Mouse (Mus musculus) forebrain, embryonic 14.5 days (tissue): Measurements from ENCODE around the gene Iqgap3. TPM values are rescaled to one million over a fixed set of nuclear protein-coding genes. Genes with fewer than 3 reads are reported as not detected.

ENCODE experiments used
- ATAC-seq: fragments of 200-750 bp; cut with Nextera tagmentation; 2 replicates; pipeline ENCODE4 v1.8.0; 2017; ENCODE audit warnings: mild to moderate bottlenecking, moderate library complexity
- DNase-seq: peaks from one replicate; pipeline ENCODE4 v3.0.0-alpha.2; 2015; ENCODE audit warnings: low spot score
- H3K27ac ChIP-seq: fragments of 300-500 bp; sonication (generic); 2 replicates; pipeline ENCODE4 v1.5.1; 2014; ENCODE audit warnings: low read depth, mild to moderate bottlenecking, control low read depth, low read length, moderate library complexity
- H3K27me3 ChIP-seq: fragments of 300-500 bp; sonication (generic); replicated peaks from 2 replicates; pipeline ENCODE4 v1.6.1; 2014; ENCODE audit warnings: low read length, control low read depth, mixed read lengths; ENCODE audit not compliant: control insufficient read depth, insufficient read depth
- H3K36me3 ChIP-seq: fragments of 300-500 bp; sonication (generic); 2 replicates; pipeline ENCODE4 v1.6.1; 2014; ENCODE audit warnings: low read length, control low read depth; ENCODE audit not compliant: control insufficient read depth, insufficient read depth
- H3K4me1 ChIP-seq: fragments of 300-500 bp; sonication (generic); 2 replicates; pipeline ENCODE4 v1.6.1; 2014; ENCODE audit warnings: antibody characterized with exemption, low read length, control low read depth; ENCODE audit not compliant: control insufficient read depth, insufficient read depth
- H3K4me2 ChIP-seq: fragments of 300-500 bp; sonication (generic); 2 replicates; pipeline ENCODE4 v1.6.1; 2014; ENCODE audit warnings: mild to moderate bottlenecking, control low read depth, low read length
- H3K4me3 ChIP-seq: fragments of 300-500 bp; sonication (generic); 2 replicates; pipeline ENCODE4 v1.5.1; 2014; ENCODE audit warnings: low read depth, low read length, control low read depth
- H3K9ac ChIP-seq: fragments of 300-500 bp; sonication (generic); 2 replicates; pipeline ENCODE4 v1.6.1; 2014; ENCODE audit warnings: mild to moderate bottlenecking, low read length, control low read depth, moderate library complexity
- H3K9me3 ChIP-seq: fragments of 300-500 bp; sonication (generic); replicated peaks from 2 replicates; pipeline ENCODE4 v1.6.1; 2016; ENCODE audit warnings: low read length, control low read depth, mixed read lengths; ENCODE audit not compliant: control insufficient read depth
- WGBS: fragments of 180-500 bp; shearing (Covaris S2); extraction: QIAGEN DNeasy Blood & Tissue Kit; methylation state at CpG from one replicate; pipeline ENCODE4 v1.1.7; 2014; 5-methylcytosine and 5-hydroxymethylcytosine counted together
- polyA plus RNA-seq: library from polyadenylated mRNA; unstranded; fragments of >200 nt; fragmentation: Nextera tagmentation; extraction: Ambion mirVana; gene quantifications from 2 replicates; pipeline ENCODE4 v1.2.1, GENCODE M21; 2014

Gene Iqgap3
- polyA plus RNA-seq, 1 experiment from 2014 or later, result 7.6 TPM

DNA sequence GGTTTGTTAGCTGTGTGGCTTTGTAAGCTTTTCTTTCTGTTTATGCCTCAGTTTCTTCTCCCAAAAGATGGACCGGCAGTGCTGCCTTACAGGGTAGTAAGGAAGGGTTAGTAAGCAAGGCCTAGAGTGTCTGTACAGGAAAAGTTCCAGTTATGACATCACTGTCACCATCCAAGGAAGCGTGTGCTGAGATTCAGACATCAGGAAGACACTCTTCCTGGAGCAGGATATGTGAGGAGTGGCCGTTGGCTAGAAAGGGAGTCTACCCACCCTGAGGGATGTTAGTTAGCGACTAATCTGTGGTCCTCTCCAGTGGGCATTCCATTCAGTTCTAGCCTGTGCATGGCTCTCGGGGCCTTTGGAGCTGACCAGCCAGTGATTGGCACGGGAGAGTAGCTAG, 20.4 kb downstream of the Iqgap3 start:
- no peak overlapping the region for H3K9ac ChIP-seq
- 89% methylated on average over 6 of the region's 6 CpGs for WGBS

DNA sequence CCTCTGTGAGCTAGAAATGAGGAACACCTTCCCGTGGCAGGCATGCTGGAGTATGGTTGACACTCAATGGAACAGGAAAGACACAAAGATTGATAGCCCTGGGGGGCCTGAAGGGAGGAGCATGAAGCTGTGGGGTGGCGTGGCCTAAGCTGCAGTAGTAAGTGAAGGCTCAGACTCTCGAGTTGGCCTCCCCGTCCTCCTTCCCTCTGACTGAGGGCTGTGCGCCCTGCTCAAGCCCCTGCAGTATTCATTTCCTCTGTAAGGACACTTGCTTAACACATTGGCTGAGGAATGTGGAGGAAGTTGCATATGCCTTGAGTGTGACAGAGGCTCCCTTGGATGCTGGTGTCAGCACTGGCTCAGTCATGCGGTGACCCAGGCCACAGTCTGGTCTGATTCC, 20.8 kb downstream of the Iqgap3 start:
- no peak overlapping the region for H3K9ac ChIP-seq
- H3K27ac ChIP-seq, result no peak overlapping the region
- 89% methylated on average over 6 of the region's 6 CpGs for WGBS
- no peak for DNase-seq
- no peak overlapping the region for H3K4me2 ChIP-seq
- H3K36me3 ChIP-seq, result peaks cover 47% of the 10 kb centered on the region
- no peaks in the 10 kb centered on the region for H3K4me1 ChIP-seq
- H3K9me3 ChIP-seq, result no peaks in the 10 kb centered on the region
- ATAC-seq, result no peak
- H3K27me3 ChIP-seq, result no peaks in the 10 kb centered on the region
- H3K4me3 ChIP-seq, result no peak overlapping the region

More for the DNA sequence above, 20.4 kb downstream of the Iqgap3 start:
- Histone ChIP-seq H3K27ac (no peak overlapping the region), H3K4me2 (no peak overlapping the region), H3K4me3 (no peak overlapping the region), H3K36me3 (peaks cover 47% of the 10 kb centered on the region), H3K27me3 (no peaks in the 10 kb centered on the region), H3K9me3 (no peaks in the 10 kb centered on the region), H3K4me1 (no peaks in the 10 kb centered on the region)
- DNase-seq (no peak), ATAC-seq (no peak)

DNA sequence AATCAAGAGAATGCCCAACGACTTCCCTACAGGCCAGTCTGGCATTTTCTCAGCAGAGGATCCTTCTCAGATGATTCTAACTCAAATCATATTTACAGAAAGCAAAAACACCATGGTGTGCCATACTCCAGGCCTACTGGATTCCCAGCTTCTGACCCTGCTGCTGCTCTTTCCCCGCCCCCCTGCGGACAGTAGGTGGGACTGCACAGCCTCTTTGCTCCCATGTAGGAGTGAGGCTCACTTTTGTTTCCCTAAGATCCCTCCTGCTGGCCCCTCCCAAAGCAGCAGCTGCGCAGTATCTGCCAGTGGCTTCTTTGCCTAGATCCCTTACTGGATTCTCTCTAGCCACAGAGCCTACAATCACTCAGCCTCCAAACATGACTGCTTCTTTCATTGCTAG, 24.4 kb downstream of the Iqgap3 start:
- no peak for DNase-seq
- Histone ChIP-seq H3K27me3 (no peaks in the 10 kb centered on the region), H3K27ac (no peak overlapping the region), H3K4me1 (no peaks in the 10 kb centered on the region), H3K4me3 (no peak overlapping the region), H3K9me3 (no peaks in the 10 kb centered on the region), H3K9ac (no peak overlapping the region), H3K4me2 (no peak overlapping the region), H3K36me3 (peaks cover 49% of the 10 kb centered on the region)
- ATAC-seq, result no peak
- WGBS, result 82% methylated on average over 4 of the region's 4 CpGs

DNA sequence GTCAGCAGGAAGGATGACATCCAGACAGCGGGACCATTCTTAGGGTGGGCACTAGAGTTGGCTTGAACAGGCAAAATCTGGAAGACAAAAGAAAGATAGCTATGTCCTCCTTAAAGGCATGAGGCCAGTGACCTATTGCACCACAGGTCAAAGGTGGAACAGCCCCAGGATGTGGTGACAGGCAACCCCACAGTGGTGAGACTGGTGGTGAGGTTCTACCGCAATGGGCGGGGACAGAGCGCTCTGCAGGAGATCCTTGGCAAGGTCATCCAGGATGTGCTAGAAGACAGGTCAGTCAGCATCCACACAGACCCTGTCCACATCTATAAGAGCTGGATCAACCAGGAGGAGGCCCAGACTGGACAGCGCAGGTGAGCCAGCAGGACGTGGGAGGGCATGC, 27.4 kb downstream of the Iqgap3 start:
- DNase-seq, result no peak
- Histone ChIP-seq H3K27ac (no peak overlapping the region), H3K4me3 (no peak overlapping the region), H3K27me3 (no peaks in the 10 kb centered on the region), H3K4me1 (no peaks in the 10 kb centered on the region), H3K4me2 (no peak overlapping the region), H3K36me3 (peaks cover 48% of the 10 kb centered on the region), H3K9ac (no peak overlapping the region), H3K9me3 (no peaks in the 10 kb centered on the region)
- ATAC-seq, result no peak
- WGBS, result 93% methylated on average over 6 of the region's 6 CpGs

DNA sequence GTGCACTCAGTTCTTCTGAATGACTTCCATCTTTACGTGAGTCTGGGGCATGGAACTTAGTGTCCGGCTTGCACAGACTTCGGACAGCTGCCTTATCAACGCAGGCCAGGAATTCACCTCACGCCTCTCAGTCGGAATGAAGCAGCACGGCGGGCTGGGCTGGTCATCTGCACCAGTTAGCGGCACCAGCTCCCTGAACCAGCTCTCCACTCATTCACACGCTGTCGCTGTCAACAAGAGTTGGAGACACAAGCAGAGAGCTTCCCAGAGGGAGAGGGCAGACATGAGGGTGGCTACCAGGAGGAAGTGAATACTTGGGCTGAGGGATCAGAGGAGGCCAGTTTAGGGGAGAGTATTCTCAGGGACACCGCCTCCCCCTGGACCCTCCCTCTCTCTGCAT, 32.6 kb downstream of the Iqgap3 start:
- Histone ChIP-seq H3K27me3 (no peaks in the 10 kb centered on the region), H3K9ac (no peak overlapping the region), H3K4me1 (no peaks in the 10 kb centered on the region), H3K4me3 (no peak overlapping the region), H3K9me3 (no peaks in the 10 kb centered on the region), H3K36me3 (peaks cover 63% of the 10 kb centered on the region), H3K27ac (no peak overlapping the region), H3K4me2 (no peak overlapping the region)
- no peak for DNase-seq
- ATAC-seq, result no peak
- 95% methylated on average over 12 of the region's 12 CpGs for WGBS

DNA sequence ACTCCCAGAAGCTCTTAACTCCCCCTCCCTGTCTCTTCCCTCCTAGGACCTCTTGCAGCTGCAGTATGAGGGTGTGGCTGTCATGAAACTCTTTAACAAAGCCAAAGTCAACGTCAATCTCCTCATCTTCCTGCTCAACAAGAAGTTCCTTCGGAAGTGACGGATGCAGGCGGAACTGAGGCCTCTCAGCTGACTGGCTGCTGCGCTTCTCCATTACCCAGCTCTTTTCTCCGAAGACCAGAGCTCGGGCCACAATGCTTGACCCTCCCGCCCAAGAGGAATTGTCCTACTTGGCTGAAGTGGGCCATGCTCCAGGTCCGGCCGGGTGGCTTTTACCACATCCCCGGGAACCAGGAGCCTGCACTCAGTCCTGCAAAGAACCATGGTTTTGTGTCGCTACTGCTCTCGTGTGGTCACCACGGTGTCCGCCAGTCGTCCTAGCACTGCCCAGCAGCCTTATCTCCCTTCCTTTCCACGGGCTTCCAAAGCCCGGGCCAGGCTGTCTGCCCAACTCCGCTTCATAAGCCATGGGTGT, 38.4 kb downstream of the Iqgap3 start:
- Histone ChIP-seq H3K27me3 (no peaks in the 10 kb centered on the region), H3K4me2 (no peak overlapping the region), H3K9ac (no peak overlapping the region), H3K36me3 (peaks cover 35% of the 10 kb centered on the region), H3K9me3 (no peaks in the 10 kb centered on the region), H3K4me1 (no peaks in the 10 kb centered on the region), H3K4me3 (no peak overlapping the region), H3K27ac (no peak overlapping the region)
- ATAC-seq (no peak), DNase-seq (no peak)
- WGBS, result 93% methylated on average over 19 of the region's 19 CpGs

DNA sequence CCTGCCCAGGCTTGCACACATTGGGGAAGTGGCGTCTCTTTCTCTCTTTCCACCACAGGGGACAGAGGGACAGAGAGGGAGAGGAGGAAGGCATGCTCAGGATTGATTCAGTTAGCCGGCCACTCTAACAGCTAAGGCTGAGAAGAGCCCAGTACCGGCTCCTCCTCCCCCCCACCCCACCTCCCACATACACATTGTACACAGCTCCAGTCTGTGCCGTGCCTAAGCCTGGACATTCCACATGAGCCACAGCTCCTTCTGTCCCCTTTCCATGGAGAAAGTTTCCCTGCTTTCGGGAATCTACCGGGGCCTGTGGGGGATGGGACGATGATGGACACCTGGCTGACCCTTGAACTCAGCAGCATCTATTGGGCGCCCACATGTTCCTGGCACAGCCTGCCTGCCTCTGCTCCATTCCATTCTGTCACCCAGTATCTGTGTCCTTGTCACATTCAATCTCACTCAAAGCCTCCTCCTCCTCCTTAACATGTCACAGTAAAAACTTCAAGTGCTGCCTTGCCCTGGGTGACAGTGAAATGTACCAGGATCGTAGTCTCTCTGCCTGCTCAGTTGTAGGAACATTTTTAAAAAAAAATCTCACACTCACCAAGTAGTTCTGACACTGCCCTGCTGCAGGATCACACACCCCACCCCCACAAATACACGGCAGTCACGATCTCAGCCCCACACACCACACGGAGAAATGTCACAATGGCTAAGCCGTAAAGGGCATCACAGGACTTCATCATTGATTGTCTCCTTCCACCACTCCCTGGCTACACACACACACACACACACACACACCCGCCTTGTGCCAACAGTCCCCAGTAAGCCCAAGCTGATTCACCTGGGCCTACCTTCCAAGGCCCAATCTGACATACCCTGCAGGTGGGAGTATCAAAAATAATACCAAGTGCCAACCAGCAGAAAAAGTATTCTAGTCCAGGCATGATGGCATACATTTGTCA, 39.7 kb downstream of the Iqgap3 start:
- no peak overlapping the region for H3K9ac ChIP-seq
- no peak overlapping the region for H3K4me3 ChIP-seq
- H3K4me2 ChIP-seq, result no peak overlapping the region
- no peaks in the 10 kb centered on the region for H3K9me3 ChIP-seq
- 81% methylated on average over 14 of the region's 14 CpGs for WGBS
- no peaks in the 10 kb centered on the region for H3K4me1 ChIP-seq
- H3K27ac ChIP-seq, result no peak overlapping the region
- H3K27me3 ChIP-seq, result no peaks in the 10 kb centered on the region
- DNase-seq (no peak), ATAC-seq (no peak)
- peaks cover 28% of the 10 kb centered on the region for H3K36me3 ChIP-seq

DNA sequence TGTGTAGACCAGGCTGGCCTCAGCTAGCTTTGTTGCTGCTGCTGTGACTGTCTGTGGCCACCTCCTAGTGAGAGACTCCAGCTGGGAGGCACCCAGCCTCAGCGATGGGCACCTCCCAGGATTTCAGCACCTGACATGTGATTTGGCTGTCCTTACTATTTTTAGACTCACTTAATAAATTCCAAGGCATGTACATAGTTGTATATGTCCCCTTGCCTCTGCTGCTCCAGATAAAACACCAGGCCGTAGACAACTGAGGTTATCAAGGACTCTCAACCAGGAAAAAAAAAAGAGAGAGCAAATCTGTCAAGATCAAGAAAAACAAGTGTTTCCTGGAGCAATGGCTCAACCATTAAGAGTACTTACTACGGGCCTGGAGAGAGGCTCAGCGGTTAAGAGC, 43.4 kb downstream of the Iqgap3 start:
- no peaks in the 10 kb centered on the region for H3K27me3 ChIP-seq
- H3K36me3 ChIP-seq, result peaks cover 5% of the 10 kb centered on the region; the same call in 1 of the 2 replicates
- no peak for ATAC-seq
- H3K9ac ChIP-seq, result no peak overlapping the region
- no peak for DNase-seq
- no peak overlapping the region for H3K4me3 ChIP-seq
- no peak overlapping the region for H3K27ac ChIP-seq
- H3K4me2 ChIP-seq, result no peak overlapping the region
- whole genome bisulfite sequencing, result 81% methylated on average over 4 of the region's 4 CpGs
- no peaks in the 10 kb centered on the region for H3K9me3 ChIP-seq
- H3K4me1 ChIP-seq, result no peaks in the 10 kb centered on the region

DNA sequence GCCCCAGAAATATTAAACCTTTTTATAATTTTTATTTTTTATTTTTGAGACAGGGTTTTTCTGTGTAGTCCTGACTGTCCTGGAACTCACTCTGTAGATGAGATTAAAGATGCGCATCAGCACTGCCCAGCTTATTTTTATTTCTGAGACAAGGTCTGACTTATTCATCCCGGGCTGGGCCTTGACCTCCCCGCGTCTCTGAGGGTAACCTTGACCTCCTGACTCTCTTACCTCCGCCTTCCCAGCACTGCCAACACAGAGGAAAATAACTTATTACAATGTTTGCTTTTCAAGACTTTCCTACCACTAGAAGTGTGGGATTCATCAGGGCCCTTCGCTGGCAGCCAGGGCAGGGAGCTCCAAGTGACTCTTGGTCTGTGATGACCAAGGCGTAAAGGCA, 44.4 kb downstream of the Iqgap3 start:
- Histone ChIP-seq H3K4me2 (no peak overlapping the region), H3K27ac (no peak overlapping the region), H3K4me1 (no peaks in the 10 kb centered on the region), H3K9me3 (no peaks in the 10 kb centered on the region), H3K9ac (no peak overlapping the region), H3K36me3 (no peaks in the 10 kb centered on the region), H3K27me3 (no peaks in the 10 kb centered on the region), H3K4me3 (no peak overlapping the region)
- WGBS, result 93% methylated on average over 7 of the region's 7 CpGs
- DNase-seq, result no peak
- ATAC-seq, result no peak
